9 mouse cellular contexts compared by ENCODE assay signal in genomic region chr9:65520505-65520876, GRCm38 (mm10). TPM values are rescaled to one million over a fixed set of nuclear protein-coding genes. Genes with fewer than 3 reads are reported as not detected.
DNase-seq lines count a peak whose midpoint lies in the region; ATAC-seq and TF ChIP-seq lines count a peak whose summit lies in the region.
"Had no signal": no experiment of that assay in that cellular context is flagged by ENCODE, and none has a peak within 500 bp of the region (broad histone marks: within the 10 kb centered on the region; RNA-seq: fewer than 3 reads in every experiment).

No protein-coding gene starts in this region.

- 26% methylated on average over 11 of the region's 11 CpGs for WGBS in heart, postnatal 0 days
- 17% methylated on average over 11 of the region's 11 CpGs for WGBS in hindbrain, embryonic 11.5 days
- WGBS in midbrain, embryonic 10.5 days, result 20% methylated on average over 11 of the region's 11 CpGs

- TF ChIP-seq POLR2A in cortical plate, adult 2 months (IDR thresholded peaks at IDR 0.05; ENCODE audit: extremely low read depth, insufficient read depth, low read length), result no peak

- no peaks in the 10 kb centered on the region for H3K36me3 ChIP-seq in heart, postnatal 0 days (replicated peaks; ENCODE audit: control insufficient read depth, insufficient read depth, low read length)
- no peaks in the 10 kb centered on the region for H3K36me3 ChIP-seq in hindbrain, embryonic 11.5 days (ENCODE audit: control insufficient read depth, insufficient read depth, low read length)
- no peaks in the 10 kb centered on the region for H3K36me3 ChIP-seq in midbrain, embryonic 10.5 days
- H3K36me3 ChIP-seq: G1E had no signal

- H3K4me3 ChIP-seq in heart, postnatal 0 days (ENCODE audit: low read depth, low read length), result peak overlapping the region; percentile 19
- peak overlapping the region; percentile 11 for H3K4me3 ChIP-seq in cortical plate, adult 2 months (ENCODE audit: insufficient read depth, low read length)
- H3K4me3 ChIP-seq in hindbrain, embryonic 11.5 days (ENCODE audit: low read depth, low read length), result peak overlapping the region; percentile 19
- H3K4me3 ChIP-seq in midbrain, embryonic 10.5 days, result peak overlapping the region; percentile 49

- no peak for TF ChIP-seq EP300 in heart, postnatal 0 days (IDR thresholded peaks at IDR 0.05; ENCODE audit: low read depth)

- peak overlapping the region; percentile 52 for H3K4me2 ChIP-seq in heart, postnatal 0 days (ENCODE audit: low read depth, low read length)
- H3K4me2 ChIP-seq in hindbrain, embryonic 11.5 days (replicated peaks; ENCODE audit: low read depth, low read length), result peak overlapping the region; percentile 53

- H3K27me3 ChIP-seq in heart, postnatal 0 days (ENCODE audit: control insufficient read depth, insufficient read depth, low read length), result 0 out of 2 replicates have a peak, but pooled peaks cover 4% of the 10 kb centered on the region
- no peaks in the 10 kb centered on the region for H3K27me3 ChIP-seq in hindbrain, embryonic 11.5 days (ENCODE audit: control insufficient read depth, insufficient read depth, low read length)
- H3K27me3 ChIP-seq in midbrain, embryonic 10.5 days (ENCODE audit: low read depth, poor library complexity, severe bottlenecking), result peaks cover 27% of the 10 kb centered on the region

- peaks cover 8% of the 10 kb centered on the region; the same call in 1 of the 2 replicates for H3K4me1 ChIP-seq in heart, postnatal 0 days (ENCODE audit: control insufficient read depth, insufficient read depth)
- H3K4me1 ChIP-seq in cortical plate, adult 2 months (ENCODE audit: control insufficient read depth, insufficient read depth, low read length), result peaks cover 2% of the 10 kb centered on the region; the same call in 1 of the 2 replicates
- H3K4me1 ChIP-seq in hindbrain, embryonic 11.5 days (replicated peaks; ENCODE audit: control insufficient read depth, insufficient read depth, low read length), result no peaks in the 10 kb centered on the region
- H3K4me1 ChIP-seq in midbrain, embryonic 10.5 days, result peaks cover 24% of the 10 kb centered on the region

- DNase-seq in heart, postnatal 0 days (ENCODE audit: low spot score), result no peak
- DNase-seq in heart, adult 18-20 months, result no peak
- DNase-seq in hindbrain, embryonic 11.5 days (ENCODE audit: low spot score), result no peak
- DNase-seq in midbrain, embryonic 10.5 days (ENCODE audit: low spot score), result peak; percentile 18
- no peak for DNase-seq in thymus, postnatal 14 days
- no peak for DNase-seq in urinary bladder, postnatal 4 days (ENCODE audit: low spot score in 2 of 2)
- DNase-seq in lung, postnatal 4 days, result no peak

- no peak overlapping the region for H3K9ac ChIP-seq in heart, postnatal 0 days (replicated peaks; ENCODE audit: low read depth, low read length)
- no peak overlapping the region for H3K9ac ChIP-seq in hindbrain, embryonic 11.5 days (ENCODE audit: low read depth, low read length)

- no peaks in the 10 kb centered on the region for H3K9me3 ChIP-seq in heart, postnatal 0 days (replicated peaks; ENCODE audit: control insufficient read depth, low read length)
- no peaks in the 10 kb centered on the region for H3K9me3 ChIP-seq in hindbrain, embryonic 11.5 days (ENCODE audit: control insufficient read depth, low read length)
- H3K9me3 ChIP-seq in midbrain, embryonic 10.5 days (replicated peaks), result no peaks in the 10 kb centered on the region
- H3K9me3 ChIP-seq: G1E had no signal

- H3K27ac ChIP-seq in heart, postnatal 0 days (ENCODE audit: low read depth), result no peak overlapping the region
- no peak overlapping the region for H3K27ac ChIP-seq in cortical plate, adult 2 months (ENCODE audit: insufficient read depth, low read length)
- no peak overlapping the region for H3K27ac ChIP-seq in hindbrain, embryonic 11.5 days (ENCODE audit: low read depth, low read length)
- H3K27ac ChIP-seq in midbrain, embryonic 10.5 days (replicated peaks), result no peak overlapping the region

- ATAC-seq in heart, postnatal 0 days (ENCODE audit: insufficient read depth, low read depth), result no peak
- no peak for ATAC-seq in hindbrain, embryonic 11.5 days (ENCODE audit: low FRiP score)

- TF ChIP-seq CTCF in heart, postnatal 0 days (IDR thresholded peaks at IDR 0.05; ENCODE audit: low read depth), result no peak
- TF ChIP-seq CTCF in cortical plate, adult 2 months (IDR thresholded peaks at IDR 0.05; ENCODE audit: extremely low read depth, insufficient read depth, low read length), result no peak

RNA-seq across cellular contexts. Expression of gene Ankdd1a, which starts 0.5 kb away (rescaled TPM):
- total RNA-seq in heart, postnatal 0 days (2014; rRNA removed; ENCODE audit: low replicate concordance), result not detected in 2 replicates
- not detected in 2 replicates for polyA plus RNA-seq in heart, postnatal 0 days (2015; fragmentation: Nextera tagmentation; extraction: Ambion mirVana)
- not detected for total RNA-seq in heart, adult 18-20 months (2021)
- polyA plus RNA-seq in cortical plate, adult 2 months (2012; rRNA removed), result 1.4 and 1.8 TPM in 2 replicates
- polyA plus RNA-seq in hindbrain, embryonic 11.5 days (2014; fragmentation: Nextera tagmentation; extraction: Ambion mirVana), result 0.20 and 0.71 TPM in 2 replicates
- 0.10 TPM in 1 of 2 replicates, not detected in the other for polyA plus RNA-seq in midbrain, embryonic 10.5 days (2016; fragmentation: Nextera tagmentation; extraction: Ambion mirVana)
- polyA plus RNA-seq: G1E had no signal

RNA-seq across cellular contexts. Expression of gene Plekho2, which starts 59.3 kb away (rescaled TPM):
- 12.8 and 21.0 TPM in 2 replicates for total RNA-seq in heart, postnatal 0 days (2014; rRNA removed; ENCODE audit: low replicate concordance)
- polyA plus RNA-seq in heart, postnatal 0 days (2015; fragmentation: Nextera tagmentation; extraction: Ambion mirVana), result 7.6 and 8.3 TPM in 2 replicates
- 1 to 10 TPM; 8.8 to 9.3 TPM for total RNA-seq in heart, adult 18-20 months (2021)
- 15.3 and 15.4 TPM in 2 replicates for polyA plus RNA-seq in cortical plate, adult 2 months (2012; rRNA removed)
- polyA plus RNA-seq in hindbrain, embryonic 11.5 days (2014; fragmentation: Nextera tagmentation; extraction: Ambion mirVana), result 10.2 and 10.7 TPM in 2 replicates
- polyA plus RNA-seq in midbrain, embryonic 10.5 days (2016; fragmentation: Nextera tagmentation; extraction: Ambion mirVana), result 13.4 and 13.9 TPM in 2 replicates

RNA-seq across cellular contexts. Expression of gene Spg21, which starts 59.7 kb away (rescaled TPM):
- total RNA-seq in heart, postnatal 0 days (2014; rRNA removed; ENCODE audit: low replicate concordance), result 43.2 and 52.4 TPM in 2 replicates
- polyA plus RNA-seq in heart, postnatal 0 days (2015; fragmentation: Nextera tagmentation; extraction: Ambion mirVana), result 41.3 and 44.7 TPM in 2 replicates
- total RNA-seq in heart, adult 18-20 months (2021), result 10 to 100 TPM; 16.0 to 22.0 TPM
- 25.4 and 25.5 TPM in 2 replicates for polyA plus RNA-seq in cortical plate, adult 2 months (2012; rRNA removed)
- 131 and 137 TPM in 2 replicates for polyA plus RNA-seq in hindbrain, embryonic 11.5 days (2014; fragmentation: Nextera tagmentation; extraction: Ambion mirVana)
- polyA plus RNA-seq in midbrain, embryonic 10.5 days (2016; fragmentation: Nextera tagmentation; extraction: Ambion mirVana), result 93.6 and 101 TPM in 2 replicates
